Mouse (Mus musculus): ENCODE measurements at regions not wholly inside any gene's neighbourhood (a gene's known extent, or its start where the extent isn't known, plus 50 kb on each side); places are given as distances from the start of the nearest gene placed in this dataset.
"Not testable (repeated sequence)": the region's sequence is repeated elsewhere in the genome, so short reads cannot be mapped to it uniquely, and the experiment has no call there.

DNA sequence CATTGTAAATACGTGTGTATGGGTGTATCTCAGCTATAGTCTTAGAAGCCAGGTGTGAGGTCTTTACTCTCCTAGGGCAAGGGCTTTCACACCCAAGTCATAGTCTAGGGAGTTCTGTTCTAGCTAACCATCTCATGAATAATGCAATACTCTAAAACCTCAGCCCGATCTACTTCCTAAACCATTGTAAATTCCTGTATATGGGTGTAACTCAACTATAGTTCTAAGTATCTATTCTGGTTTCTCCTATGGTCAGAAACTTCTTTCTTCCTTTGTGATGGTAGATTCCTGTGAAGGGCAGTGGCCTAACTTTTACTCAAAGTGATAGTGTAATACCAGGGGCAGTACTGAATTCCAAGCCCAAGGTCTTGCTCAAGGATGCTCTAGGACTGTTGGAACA, 58.7 kb upstream of the Srd5a3 start:
- DNase-seq (ENCODE audit: low spot score) = not testable (repeated sequence)

DNA sequence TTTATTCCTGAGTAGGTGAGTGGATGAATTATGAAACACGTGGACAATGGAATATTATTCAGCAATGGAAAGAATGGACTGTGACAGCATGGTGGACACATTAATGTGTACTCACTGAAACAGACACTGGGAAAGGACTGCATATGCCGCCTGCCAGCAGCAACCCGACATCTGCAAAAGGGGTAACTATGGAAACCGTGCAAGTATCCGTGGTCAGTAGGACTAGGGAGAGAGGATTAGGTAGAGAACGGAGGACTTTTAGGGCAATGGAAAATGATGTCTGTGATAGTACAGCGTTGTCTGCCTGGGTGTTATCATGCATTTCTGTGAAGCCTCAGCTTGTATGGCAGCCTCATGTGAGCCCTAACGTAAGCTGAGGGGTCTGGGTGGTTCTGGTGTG, 59.6 kb upstream of the Srd5a3 start:
- DNase-seq (ENCODE audit: low spot score) = no peak

DNA sequence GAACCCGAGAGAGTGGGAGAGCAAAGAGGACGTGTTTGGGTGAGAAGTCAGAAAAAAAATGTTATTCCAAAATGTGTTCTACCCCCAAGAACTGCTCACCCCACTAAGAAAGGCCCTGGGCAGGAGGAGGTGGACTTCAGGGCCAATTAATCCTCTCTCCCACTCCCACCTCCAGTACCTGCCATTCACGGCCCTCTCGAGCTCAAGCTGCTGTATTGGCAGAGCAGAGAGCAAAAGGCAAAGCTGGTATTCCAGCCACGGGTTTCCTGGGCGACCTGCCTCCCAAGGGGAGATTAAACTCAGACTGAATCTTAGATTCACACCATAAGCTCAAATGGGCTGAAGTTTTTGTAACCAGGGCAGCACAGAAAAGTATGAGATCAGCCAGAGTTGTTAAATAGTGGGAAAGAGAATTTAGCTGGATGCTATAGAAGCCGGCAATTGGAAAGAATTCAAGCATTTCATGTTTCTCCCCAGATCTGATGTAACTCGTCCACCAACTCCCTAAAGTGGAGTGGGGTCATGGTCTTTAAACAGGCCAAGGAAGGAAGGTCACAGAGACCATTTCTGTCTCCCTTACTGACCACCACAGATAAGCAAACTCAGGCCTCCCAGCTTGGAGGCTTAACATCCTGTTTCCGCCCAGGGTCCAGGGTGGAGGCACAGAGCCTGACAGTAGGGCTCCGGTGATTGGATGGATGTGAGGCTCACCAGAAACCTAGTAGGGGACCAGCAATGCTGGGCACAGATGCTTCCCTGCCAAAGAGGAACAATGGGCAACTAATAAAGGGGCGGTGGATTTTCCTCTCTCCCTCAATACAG, 60.7 kb upstream of the Srd5a3 start:
- DNase-seq (ENCODE audit: low spot score) = peak; percentile 45

DNA sequence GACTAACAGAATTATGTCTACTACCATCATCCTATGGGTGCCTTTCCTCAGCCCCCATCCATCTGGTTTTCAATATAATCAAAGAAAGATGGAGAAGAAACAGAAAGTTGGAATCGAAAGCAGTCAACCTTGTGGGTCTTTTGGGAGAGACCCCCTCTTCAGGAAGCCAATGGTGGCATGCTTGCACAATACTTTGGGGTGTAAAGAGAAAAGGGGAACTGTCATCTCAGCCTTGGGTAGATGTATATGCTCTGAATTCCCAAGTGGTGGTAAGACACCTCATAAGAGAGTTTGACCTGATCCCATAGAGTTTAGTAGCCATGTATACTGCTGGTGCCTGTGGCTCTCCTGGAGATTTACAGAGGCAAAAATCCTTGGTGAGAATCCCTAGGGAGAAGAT, 61.6 kb upstream of the Srd5a3 start:
- no peak for DNase-seq (ENCODE audit: low spot score)

DNA sequence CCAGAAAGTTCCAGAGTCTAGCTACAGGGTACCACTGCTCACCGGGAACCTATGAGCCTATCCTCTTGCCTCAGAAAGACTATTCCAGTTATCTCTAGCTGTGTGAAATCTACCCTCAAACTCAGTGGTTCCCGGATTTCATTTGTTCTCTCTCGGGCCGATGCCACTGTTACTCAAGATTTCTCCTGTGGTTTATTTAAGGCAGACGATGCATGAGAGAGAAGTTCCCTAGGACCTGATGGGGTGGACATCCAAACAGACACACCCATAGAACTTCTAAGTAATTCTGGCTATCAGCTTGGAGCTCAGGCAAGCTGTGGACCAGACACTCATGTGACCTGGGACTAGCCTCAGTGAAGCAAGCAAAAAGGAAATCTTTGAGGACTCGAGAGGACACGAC, 63.8 kb upstream of the Srd5a3 start:
- no peak for DNase-seq (ENCODE audit: low spot score)

DNA sequence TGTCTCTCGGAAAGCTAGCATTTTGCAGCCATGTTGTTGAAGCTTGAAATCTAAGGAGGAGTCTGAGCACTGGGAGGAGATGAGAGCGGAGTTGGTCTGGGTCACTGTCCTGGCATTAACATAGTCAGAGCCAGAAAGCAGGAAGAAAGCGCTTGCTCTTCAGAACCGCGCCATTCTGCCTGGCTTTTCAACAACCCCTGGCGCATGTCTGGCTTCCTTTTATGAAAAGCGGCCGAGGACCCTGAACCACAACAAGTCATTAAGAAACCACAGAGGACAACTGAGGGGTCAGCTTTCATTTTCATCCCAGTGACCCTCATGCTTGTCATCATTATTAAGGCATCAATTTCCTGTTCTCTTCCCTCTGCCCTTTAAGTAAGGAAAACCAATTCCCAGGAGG, 64.7 kb upstream of the Srd5a3 start:
- DNase-seq (ENCODE audit: low spot score) = no peak

DNA sequence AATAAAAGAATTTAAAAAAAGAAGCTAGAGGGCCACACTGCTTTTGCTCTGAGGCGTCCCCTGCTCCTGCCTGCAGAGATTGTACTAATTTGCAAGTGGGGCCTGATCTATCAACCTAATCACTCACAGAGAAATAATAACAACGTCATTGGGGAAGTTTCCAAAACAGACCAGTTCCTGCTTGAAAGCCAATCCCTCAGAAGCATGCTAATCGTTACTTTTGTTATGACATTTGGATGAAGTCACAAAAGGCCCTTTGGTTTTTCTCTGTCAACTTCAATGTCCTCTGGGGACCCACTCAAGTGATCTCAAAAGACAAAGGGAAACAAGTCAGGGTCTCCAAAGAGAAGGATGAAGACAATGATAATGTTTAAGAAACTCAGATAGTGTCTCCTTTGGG, 72.2 kb upstream of the Srd5a3 start:
- DNase-seq (ENCODE audit: low spot score) = no peak

DNA sequence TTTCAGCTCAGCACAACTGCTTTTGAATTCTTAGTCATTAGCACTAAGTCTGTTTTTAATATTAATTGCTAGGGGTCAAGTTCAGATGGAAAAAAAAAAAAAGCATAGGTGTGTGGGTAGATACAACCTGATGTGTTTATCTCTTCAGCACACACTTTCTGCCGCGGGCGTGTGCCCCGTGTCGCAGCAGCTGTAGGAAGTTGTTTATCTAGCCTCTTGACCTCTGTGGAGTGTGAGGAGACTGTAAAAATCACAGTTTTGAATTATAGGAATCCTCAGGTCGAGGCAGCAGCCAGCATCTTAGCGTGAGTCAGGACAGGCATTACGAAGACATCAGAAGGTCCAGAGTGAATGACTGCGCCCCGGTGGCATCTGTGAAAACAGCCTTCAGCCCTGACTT, 72.8 kb upstream of the Srd5a3 start:
- peak; percentile 34 for DNase-seq (ENCODE audit: low spot score)

DNA sequence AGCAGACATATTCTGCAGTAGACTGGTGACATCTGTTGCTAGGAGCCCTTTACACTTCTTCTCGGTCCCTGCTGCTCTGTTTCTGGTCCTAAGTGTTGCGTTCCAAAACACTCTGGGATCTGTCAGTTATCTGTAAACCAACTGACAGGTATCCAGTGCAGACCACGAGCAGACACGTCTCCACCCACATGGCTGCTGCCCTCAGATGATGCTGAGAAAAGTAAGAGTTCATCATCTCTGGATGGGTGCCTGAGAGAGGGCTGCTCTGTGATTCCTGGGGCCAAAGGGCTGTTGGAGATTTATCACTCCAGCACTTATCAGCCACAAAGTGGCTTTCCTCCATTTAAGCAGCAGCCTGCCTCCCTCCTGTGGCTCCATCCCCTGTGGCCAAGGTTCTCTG, 74.3 kb upstream of the Srd5a3 start:
- no peak for DNase-seq (ENCODE audit: low spot score)

DNA sequence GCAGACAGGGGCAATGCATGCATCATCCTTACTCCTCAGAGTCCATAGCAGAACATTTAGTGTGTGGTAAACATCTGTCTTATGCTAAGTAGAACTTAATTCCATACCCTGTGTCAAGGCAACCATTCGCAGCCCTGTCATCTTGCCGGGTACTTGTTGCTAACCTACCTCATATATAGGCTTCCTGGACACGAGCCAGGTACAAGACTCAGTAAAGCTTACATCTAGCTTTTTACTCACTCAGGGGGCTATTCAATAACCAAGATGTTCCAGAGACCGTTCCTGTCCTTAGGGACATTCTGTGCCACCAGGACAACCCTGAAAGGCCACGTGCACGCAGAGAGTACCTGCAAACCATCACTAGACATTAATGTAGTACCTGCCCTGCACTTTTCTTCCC, 74.8 kb upstream of the Srd5a3 start:
- no peak for DNase-seq (ENCODE audit: low spot score)

DNA sequence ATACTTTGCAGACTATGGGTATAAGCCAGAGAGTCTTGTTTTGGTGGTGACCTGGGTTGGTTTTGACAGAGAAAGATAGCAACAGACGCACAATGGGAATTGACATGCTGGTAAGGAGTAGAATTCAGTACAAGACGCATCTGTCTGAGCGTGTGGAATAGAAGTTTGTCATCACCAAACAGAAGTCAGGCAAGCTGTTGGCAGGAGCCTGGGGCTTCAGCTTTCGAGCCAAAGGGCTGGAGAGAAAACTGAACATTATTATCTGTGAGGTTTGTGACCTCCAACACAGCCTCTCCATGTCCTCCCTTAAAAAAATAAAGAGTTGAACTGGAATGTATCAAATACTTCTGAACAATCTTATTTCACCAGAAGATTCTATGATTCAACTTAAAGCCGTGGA, 75.4 kb upstream of the Srd5a3 start:
- DNase-seq (ENCODE audit: low spot score) = no peak

DNA sequence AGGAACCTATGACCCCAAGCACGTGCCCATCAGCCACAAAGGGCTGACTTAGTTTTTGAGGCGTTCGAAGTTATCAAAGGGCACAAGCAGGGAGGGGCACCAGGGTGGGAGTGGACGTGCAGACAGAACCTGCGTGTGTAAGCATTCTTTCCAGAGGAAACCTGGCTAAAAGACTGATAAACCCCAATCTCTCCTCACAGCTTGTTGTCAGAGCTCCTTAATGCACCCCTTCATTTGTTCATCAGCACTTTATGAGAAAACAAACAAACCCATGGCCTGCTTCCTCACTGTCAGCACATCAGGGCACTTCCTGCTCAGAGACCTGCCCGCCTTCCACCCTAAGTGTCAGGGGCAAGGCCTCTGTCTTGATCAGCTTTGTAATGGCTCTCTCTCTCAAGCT, 76.6 kb upstream of the Srd5a3 start:
- no peak for DNase-seq (ENCODE audit: low spot score)

DNA sequence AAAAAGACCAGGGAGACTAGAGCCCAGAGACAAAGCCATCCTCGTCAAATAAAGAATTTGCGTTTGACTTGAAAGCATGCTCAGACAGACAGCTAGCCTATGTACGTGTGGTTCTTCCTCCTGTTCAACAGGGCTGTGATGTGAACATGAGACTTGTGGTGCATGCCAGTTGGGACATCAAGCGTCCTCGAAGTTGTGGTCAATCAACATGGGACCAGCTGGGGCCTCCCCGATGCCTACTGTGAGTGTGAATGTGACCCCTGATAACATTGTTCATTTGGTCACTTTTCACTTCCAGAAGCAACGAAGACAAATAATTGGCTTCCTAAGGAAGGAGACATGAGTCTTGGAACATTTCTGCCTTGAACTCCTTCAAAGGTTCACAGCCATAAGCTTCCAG, 79.8 kb upstream of the Kdr start:
- no peak for DNase-seq (ENCODE audit: low spot score)

DNA sequence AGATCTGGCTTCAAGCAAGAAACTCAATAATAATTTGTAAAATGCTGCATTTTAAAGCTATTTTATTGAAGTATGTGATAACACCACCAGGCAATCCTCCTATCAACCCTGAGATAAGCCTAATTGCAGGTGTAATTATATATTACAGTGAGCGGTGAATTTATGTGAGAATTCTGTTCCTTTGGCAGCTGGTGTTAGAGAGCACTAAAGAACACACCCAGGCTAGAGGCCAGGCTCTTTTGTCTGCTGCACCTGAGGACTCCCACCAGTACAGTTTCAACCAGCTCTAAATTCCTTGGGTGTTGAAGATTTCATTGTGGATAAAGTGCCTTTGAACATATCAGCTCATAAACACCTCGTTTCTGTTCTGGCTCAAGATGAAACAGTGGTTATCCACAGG, 77.6 kb upstream of the Kdr start:
- no peak for DNase-seq (ENCODE audit: low spot score)

DNA sequence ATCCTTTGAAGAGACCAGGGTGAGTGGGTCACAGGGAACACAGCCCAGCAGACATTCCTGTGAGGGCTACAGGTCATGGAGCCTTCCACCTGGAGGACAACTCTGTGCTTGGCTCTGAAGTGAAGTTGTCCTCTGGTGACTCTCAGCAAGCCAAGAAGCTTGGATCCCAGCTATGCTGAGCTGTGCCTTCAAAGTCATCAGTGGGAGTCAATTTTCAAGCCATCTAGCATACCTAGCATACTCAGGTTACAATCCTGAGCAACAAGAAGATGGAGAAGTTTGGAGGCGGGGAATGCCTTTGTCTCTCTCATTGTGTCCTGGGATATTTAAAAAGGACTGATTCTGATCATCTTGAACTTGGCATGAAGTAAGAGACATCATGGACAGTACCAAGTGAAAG, 74.5 kb upstream of the Kdr start:
- no peak for DNase-seq (ENCODE audit: low spot score)

DNA sequence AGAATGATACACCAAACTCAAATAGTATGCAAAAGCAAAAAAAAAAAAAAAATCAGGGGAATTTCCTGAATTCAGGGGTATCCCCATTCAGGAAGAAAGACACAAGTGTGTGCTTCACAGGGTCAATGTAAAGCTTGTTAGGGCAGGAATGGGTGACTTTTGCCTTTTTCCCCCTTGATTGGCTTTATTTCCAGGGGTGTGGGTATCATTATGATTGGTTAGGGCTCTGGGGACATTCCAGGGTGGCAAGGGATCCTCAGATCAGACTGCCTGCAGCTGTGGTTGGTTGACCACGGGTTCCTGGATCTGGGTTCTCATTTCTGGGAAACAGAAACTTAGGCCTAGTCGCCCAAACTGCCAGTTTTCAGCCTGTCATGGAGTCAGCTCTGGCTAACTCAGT, 73.4 kb upstream of the Kdr start:
- no peak for DNase-seq (ENCODE audit: low spot score)

DNA sequence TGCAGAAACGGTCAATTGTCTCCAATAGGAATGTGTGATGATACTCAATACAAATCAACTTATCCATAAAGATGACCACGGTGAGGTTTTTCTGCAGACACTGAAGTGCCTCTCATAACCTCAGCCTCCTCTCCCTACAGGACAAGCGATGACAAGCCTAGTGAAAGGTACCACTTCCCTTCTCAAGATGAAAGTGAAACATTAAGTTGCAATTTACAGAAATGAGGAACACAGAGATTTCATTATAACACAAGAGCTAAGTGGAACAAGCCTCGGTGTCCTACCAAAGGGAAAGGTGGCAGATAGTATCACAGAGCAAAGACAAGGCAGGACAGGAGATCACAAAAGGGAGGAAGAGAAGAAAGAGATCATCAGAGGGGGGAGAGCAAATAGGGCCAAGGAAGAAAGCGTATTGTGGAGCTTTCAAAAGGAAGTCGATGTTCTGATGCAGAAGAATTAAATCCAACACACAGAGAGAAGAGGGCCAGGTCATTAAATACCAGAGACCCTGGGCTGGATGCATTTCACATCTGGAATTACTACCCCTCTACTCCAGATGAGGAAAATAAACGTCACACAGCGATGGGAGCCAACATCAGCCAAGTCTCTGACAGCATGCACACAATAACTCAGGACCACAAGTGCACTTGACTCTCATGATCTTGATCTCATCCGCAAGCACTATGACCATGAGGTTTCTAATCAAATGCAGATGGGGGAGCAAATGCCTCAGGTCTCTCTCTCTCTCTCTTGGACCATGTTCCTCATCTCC, 70.0 kb upstream of the Kdr start:
- no peak for DNase-seq (ENCODE audit: low spot score)

DNA sequence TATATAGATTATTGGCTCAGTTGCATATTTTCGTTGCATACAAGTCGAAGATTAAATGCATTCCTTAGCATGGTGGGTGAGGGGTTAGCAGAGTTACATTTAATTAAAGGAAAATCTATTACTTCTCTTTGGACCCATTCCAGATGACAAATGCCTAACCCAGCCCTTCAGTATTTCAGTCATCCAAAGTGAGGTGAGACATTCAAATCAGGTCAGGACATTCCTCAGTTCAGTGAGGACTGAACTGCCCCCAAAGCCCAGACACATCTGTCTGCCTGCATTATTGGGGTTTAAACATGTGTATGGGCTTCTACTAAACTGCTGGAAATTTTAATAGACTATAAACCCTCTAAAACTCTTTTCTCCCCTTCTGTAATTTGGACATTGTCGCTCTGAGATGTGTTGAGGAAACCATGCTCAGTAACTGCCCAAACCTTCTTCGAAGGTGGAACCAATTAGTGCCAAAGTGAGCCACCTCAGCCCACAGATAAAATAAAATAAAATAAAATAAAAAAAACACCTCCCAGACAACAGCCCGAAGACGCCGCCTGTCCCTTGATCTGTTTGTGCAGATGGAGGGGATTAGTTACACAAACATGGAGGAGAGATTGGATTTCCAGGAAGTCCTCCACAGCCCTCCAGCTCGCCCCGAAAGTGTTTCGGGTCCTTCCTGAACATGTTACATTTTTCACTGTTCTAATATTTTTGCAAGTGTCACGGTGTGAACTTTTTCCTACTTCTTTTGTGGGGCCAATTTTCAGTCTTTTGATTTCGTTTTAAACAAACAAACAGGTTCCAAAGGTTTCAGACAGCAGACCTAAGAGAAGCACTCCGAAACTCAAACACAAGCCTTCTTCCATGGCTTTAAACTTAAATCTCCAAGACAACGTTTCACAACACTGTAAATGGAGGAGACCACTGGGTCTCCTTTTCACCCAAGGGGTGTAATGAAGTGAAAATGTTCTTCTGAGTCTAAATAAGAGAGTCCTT, 65.6 kb upstream of the Kdr start:
- DNase-seq (ENCODE audit: low spot score) = no peak

DNA sequence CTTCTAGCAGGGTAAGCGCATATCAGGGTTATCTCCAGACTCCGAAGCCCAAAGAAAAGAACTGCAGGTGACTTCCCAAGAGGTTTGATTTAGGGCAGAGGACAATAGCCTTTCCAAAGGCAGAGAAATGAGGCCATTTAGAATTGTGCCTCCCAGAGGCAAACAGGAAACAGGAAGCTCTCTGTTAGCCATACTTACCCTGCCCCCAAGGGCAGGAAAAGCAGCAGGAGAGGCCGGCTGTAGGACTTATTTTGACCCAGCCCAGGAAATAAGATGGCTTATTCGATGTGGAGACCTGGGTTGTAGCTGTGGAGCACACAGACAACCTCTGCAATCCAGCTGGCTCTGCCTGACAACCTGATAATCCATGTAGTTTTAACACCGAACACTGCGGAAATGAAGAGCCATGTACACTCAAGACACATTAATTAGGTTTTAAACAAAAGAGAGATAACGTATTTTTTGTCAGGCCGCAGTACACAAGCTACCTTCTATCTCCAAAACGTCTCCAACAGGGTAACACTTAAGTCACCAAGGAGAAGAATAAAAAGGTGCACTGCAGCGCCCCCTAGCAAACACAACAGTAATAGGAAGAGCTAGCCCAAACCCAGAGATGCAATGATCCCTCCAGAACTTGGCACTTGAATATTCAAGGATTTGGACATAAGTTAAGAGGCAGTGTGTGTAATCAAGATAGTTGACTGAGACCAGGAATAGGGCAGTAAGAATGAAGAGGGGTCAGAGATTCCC, 62.4 kb upstream of the Kdr start:
- peak; percentile 77 for DNase-seq (ENCODE audit: low spot score)

DNA sequence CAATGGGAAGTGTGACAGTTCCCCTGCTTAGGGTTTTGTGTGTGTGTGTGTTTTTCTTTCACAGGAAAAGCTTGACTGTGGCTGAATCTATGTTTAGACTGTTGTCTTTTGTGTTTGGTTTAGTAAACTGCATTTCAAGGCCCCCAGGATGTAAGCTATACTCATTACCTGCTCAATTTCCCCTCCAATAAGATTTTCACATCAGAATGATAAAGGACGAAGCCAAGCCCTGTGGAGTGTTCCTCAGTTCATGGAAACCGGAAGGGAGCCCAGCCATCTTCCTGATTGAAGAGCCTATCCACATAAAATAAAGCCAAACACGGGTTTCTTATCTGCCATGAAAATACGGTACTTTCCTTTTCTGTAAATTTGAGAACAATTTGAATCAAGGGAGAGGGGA, 50.5 kb upstream of the Kdr start:
- DNase-seq (ENCODE audit: low spot score) = peak; percentile 51
